Mouse (Mus musculus) forebrain, postnatal 0 days (tissue): ENCODE measurements around the gene Copz1. TPM values are rescaled to one million over a fixed set of nuclear protein-coding genes. Genes with fewer than 3 reads are reported as not detected.
A peak's percentile ranks its signal among the peaks of the same experiment; 100 is the strongest.

Source experiments
- ATAC-seq: fragments of 200-750 bp; cut with Nextera tagmentation; 2 replicates; pipeline ENCODE4 v1.8.0; 2017; ENCODE audit warnings: mild to moderate bottlenecking, moderate library complexity
- DNase-seq: peaks from one replicate; pipeline ENCODE4 v3.0.0-alpha.2; 2015
- H3K27ac ChIP-seq: fragments of 300-500 bp; sonication (generic); 2 replicates; pipeline ENCODE4 v1.5.1; 2014; ENCODE audit warnings: low read depth, mild to moderate bottlenecking, antibody characterized with exemption, low read length, moderate library complexity, mixed read lengths
- H3K27me3 ChIP-seq: fragments of 300-500 bp; sonication (generic); 2 replicates; pipeline ENCODE4 v1.6.1; 2014; ENCODE audit warnings: mild to moderate bottlenecking, low read length, mixed read lengths; ENCODE audit not compliant: insufficient read depth
- H3K36me3 ChIP-seq: fragments of 300-500 bp; sonication (generic); 2 replicates; pipeline ENCODE4 v1.6.1; 2014; ENCODE audit warnings: mild to moderate bottlenecking, moderate library complexity; ENCODE audit not compliant: insufficient read depth
- H3K4me1 ChIP-seq: fragments of 300-500 bp; sonication (generic); 2 replicates; pipeline ENCODE4 v1.6.1; 2014; ENCODE audit warnings: antibody characterized with exemption; ENCODE audit not compliant: insufficient read depth
- H3K4me2 ChIP-seq: fragments of 300-500 bp; sonication (generic); 2 replicates; pipeline ENCODE4 v1.6.1; 2014; ENCODE audit warnings: low read depth, mild to moderate bottlenecking, moderate library complexity
- H3K4me3 ChIP-seq: fragments of 300-500 bp; sonication (generic); 2 replicates; pipeline ENCODE4 v1.5.1; 2014; ENCODE audit warnings: low read depth, low read length, mixed read lengths
- H3K9ac ChIP-seq: fragments of 300-500 bp; sonication (generic); 2 replicates; pipeline ENCODE4 v1.6.1; 2014; ENCODE audit warnings: mild to moderate bottlenecking
- H3K9me3 ChIP-seq: fragments of 300-500 bp; sonication (generic); 2 replicates; pipeline ENCODE4 v1.6.1; 2016; ENCODE audit warnings: low read length
- CTCF ChIP-seq: sonication (generic); IDR thresholded peaks from 2 replicates; pipeline ENCODE4 v1.5.1; 2016; ENCODE audit warnings: antibody characterized with exemption, control low read depth, low read depth
- WGBS: fragments of 180-500 bp; shearing (Covaris S2); extraction: QIAGEN DNeasy Blood & Tissue Kit; methylation state at CpG from one replicate; pipeline ENCODE4 v1.1.7; 2014; 5-methylcytosine and 5-hydroxymethylcytosine counted together
- microRNA counts: library from miRNA; unstranded; fragments of <30 nt; microRNA quantifications from one replicate; lab custom pipeline; 2015
- microRNA-seq, 2 experiments: library from miRNA; unstranded; fragments of <30 nt; microRNA quantifications; one replicate each; pipeline ENCODE4; 2016
- polyA plus RNA-seq: library from polyadenylated mRNA; unstranded; fragments of >200 nt; fragmentation: Nextera tagmentation; extraction: Ambion mirVana; gene quantifications from 2 replicates; pipeline ENCODE4 v1.2.1, GENCODE M21; 2015
- total RNA-seq: library from RNA; depleted of rRNA; stranded (reverse); fragments of >200 nt; gene quantifications from 2 replicates; pipeline ENCODE4 v1.2.3, GENCODE M21; 2014; rRNA removed

Gene Copz1
- total and polyA plus RNA-seq, 2 experiments from 2014 or later, result 147 to 209 TPM

GRCm38 (mm10) chr15:103345789-103346188, 73.3 kb downstream of the Copz1 start:
- no peak overlapping the region for H3K27ac ChIP-seq
- no peak for ATAC-seq
- 86% methylated on average over 6 of the region's 6 CpGs for WGBS
- no peak for TF ChIP-seq CTCF
- no peaks in the 10 kb centered on the region; the same call in 1 of the 2 replicates for H3K27me3 ChIP-seq
- H3K9ac ChIP-seq, result no peak overlapping the region
- H3K4me3 ChIP-seq, result no peak overlapping the region
- no peak overlapping the region for H3K4me2 ChIP-seq
- H3K36me3 ChIP-seq, result no peaks in the 10 kb centered on the region
- no peak for DNase-seq
- H3K4me1 ChIP-seq, result no peaks in the 10 kb centered on the region
- no peaks in the 10 kb centered on the region for H3K9me3 ChIP-seq

DNA sequence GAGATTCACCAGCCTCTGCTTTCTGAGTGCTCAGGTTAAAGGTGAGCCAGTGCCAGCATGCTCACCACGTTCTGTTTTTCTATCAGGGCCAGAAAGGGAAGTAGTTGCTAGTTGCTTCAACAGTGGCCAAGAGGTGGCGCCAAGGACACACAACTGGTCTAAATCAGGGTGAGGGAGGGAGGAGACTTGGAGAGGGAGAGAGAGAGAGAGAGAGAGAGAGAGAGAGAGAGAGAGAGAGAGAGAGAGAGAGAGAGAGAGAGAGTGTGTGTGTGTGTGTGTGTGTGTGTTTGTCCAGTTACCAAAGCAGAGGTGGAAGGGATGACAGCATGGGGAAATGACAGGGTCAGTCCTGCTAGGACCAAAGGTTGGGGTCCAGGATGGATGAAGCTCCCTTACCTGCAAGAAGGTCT, 74.8 kb downstream of the Copz1 start:
- Histone ChIP-seq H3K4me1 (no peaks in the 10 kb centered on the region), H3K36me3 (no peaks in the 10 kb centered on the region), H3K9ac (no peak overlapping the region), H3K27me3 (no peaks in the 10 kb centered on the region; the same call in 1 of the 2 replicates), H3K4me2 (no peak overlapping the region), H3K4me3 (no peak overlapping the region), H3K27ac (no peak overlapping the region), H3K9me3 (no peaks in the 10 kb centered on the region)
- DNase-seq (peak; percentile 71), ATAC-seq (peak; percentile 39; the same call in 1 of the 2 replicates)
- 4% methylated on average over 2 of the region's 2 CpGs for WGBS
- TF ChIP-seq CTCF, result peak; percentile 67

MicroRNAs within 50 kb of the gene (microRNA counts, 519-probe panel; counts per million panel counts)
- microRNA mmu-miR-148b (lab: Ali Mortazavi, UCI), result 4,643 counts per million, percentile 61 among the panel's probes with 10 or more counts

Small RNA genes within 50 kb of the gene (microRNA-seq; reads per million reads assigned to microRNA genes)
- 278 to 298 reads per million in 2 experiments for gene Mir148b

Other genes starting within 250 kb of the Copz1 start
- 34.0 and 34.4 TPM in 2 replicates for gene Smug1, start 105.6 kb upstream of the Copz1 start, total RNA-seq
- 14.6 and 18.5 TPM in 2 replicates for gene Smug1, start 105.6 kb upstream of the Copz1 start, polyA plus RNA-seq
- gene Cbx5, start 32.9 kb upstream of the Copz1 start, total RNA-seq, result 139 and 181 TPM in 2 replicates
- 74.1 and 90.4 TPM in 2 replicates for gene Cbx5, start 32.9 kb upstream of the Copz1 start, polyA plus RNA-seq
- 205 and 270 TPM in 2 replicates for gene Hnrnpa1, start 32.3 kb upstream of the Copz1 start, total RNA-seq
- 653 and 670 TPM in 2 replicates for gene Hnrnpa1, start 32.3 kb upstream of the Copz1 start, polyA plus RNA-seq
- 0.85 and 1.6 TPM in 2 replicates for gene Nfe2, start 14.3 kb upstream of the Copz1 start, total RNA-seq
- 0.30 and 0.34 TPM in 2 replicates for gene Nfe2, start 14.3 kb upstream of the Copz1 start, polyA plus RNA-seq
- gene Gpr84, start 37.9 kb downstream of the Copz1 start, total RNA-seq, result 0.29 and 0.54 TPM in 2 replicates
- 0.31 and 0.33 TPM in 2 replicates for gene Gpr84, start 37.9 kb downstream of the Copz1 start, polyA plus RNA-seq
- gene Zfp385a, start 67.4 kb downstream of the Copz1 start, total RNA-seq, result 11.6 and 13.0 TPM in 2 replicates
- 20.5 and 21.3 TPM in 2 replicates for gene Zfp385a, start 67.4 kb downstream of the Copz1 start, polyA plus RNA-seq
- gene Itga5, start 94.0 kb downstream of the Copz1 start, total RNA-seq, result 2.2 and 3.2 TPM in 2 replicates
- 2.9 and 3.5 TPM in 2 replicates for gene Itga5, start 94.0 kb downstream of the Copz1 start, polyA plus RNA-seq
- gene Gtsf1, start 157.8 kb downstream of the Copz1 start, total RNA-seq, result not detected in 2 replicates
- gene Gtsf1, start 157.8 kb downstream of the Copz1 start, polyA plus RNA-seq, result 0.21 TPM in 1 of 2 replicates, not detected in the other
- not detected in 2 replicates for gene Gtsf2, start 175.8 kb downstream of the Copz1 start, total RNA-seq
- gene Gtsf2, start 175.8 kb downstream of the Copz1 start, polyA plus RNA-seq, result not detected in 2 replicates
- gene Nckap1l, start 181.1 kb downstream of the Copz1 start, total RNA-seq, result 3.2 and 4.5 TPM in 2 replicates
- 1.6 and 1.7 TPM in 2 replicates for gene Nckap1l, start 181.1 kb downstream of the Copz1 start, polyA plus RNA-seq
- 78.8 and 79.0 TPM in 2 replicates for gene Pde1b, start 230.3 kb downstream of the Copz1 start, total RNA-seq
- 43.4 and 54.1 TPM in 2 replicates for gene Pde1b, start 230.3 kb downstream of the Copz1 start, polyA plus RNA-seq